Mouse (Mus musculus): Measurements from ENCODE around the gene Vcl.

Gene Vcl

GRCm38 (mm10) chr14:21053151-21053550 is 124.0 kb downstream of the Vcl start:
- in situ Hi-C loops (cut with MboI; ENCODE audit: unreplicated experiment in 2 of 2): no loop called here

- in situ Hi-C loops (cut with MboI; ENCODE audit: unreplicated experiment in 2 of 2): no loop called here
These were observed 124.4 kb downstream of the Vcl start for GRCm38 (mm10) chr14:21053586-21053985.

GRCm38 (mm10) chr14:21058972-21059371 is 129.8 kb downstream of the Vcl start:
- in situ Hi-C loops (cut with MboI; ENCODE audit: unreplicated experiment in 2 of 2): no loop called here

- in situ Hi-C loops (cut with MboI; ENCODE audit: unreplicated experiment in 2 of 2): no loop called here
These were observed 133.7 kb downstream of the Vcl start for GRCm38 (mm10) chr14:21062766-21063513.

- in situ Hi-C loops (cut with MboI; ENCODE audit: unreplicated experiment in 2 of 2): no loop called here
These were observed 135.1 kb downstream of the Vcl start for GRCm38 (mm10) chr14:21064321-21064720.

- in situ Hi-C loops (cut with MboI; ENCODE audit: unreplicated experiment in 2 of 2): no loop called here
These were observed 136.4 kb downstream of the Vcl start for GRCm38 (mm10) chr14:21065490-21066162.

- in situ Hi-C loops (cut with MboI; ENCODE audit: unreplicated experiment in 2 of 2): no loop called here
These were observed 140.4 kb downstream of the Vcl start for GRCm38 (mm10) chr14:21069594-21069993.

GRCm38 (mm10) chr14:21073981-21074380 is 144.8 kb downstream of the Vcl start:
- in situ Hi-C loops (cut with MboI; ENCODE audit: unreplicated experiment in 2 of 2): no loop called here

GRCm38 (mm10) chr14:21074398-21075320 is 145.5 kb downstream of the Vcl start:
- in situ Hi-C loops (cut with MboI; ENCODE audit: unreplicated experiment in 2 of 2): no loop called here

- in situ Hi-C loops (cut with MboI; ENCODE audit: unreplicated experiment in 2 of 2): no loop called here
These were observed 146.7 kb downstream of the Vcl start for GRCm38 (mm10) chr14:21075751-21076500.

- in situ Hi-C loops (cut with MboI; ENCODE audit: unreplicated experiment in 2 of 2): no loop called here
These were observed 147.4 kb downstream of the Vcl start for GRCm38 (mm10) chr14:21076501-21077194.

- in situ Hi-C loops (cut with MboI; ENCODE audit: unreplicated experiment in 2 of 2): no loop called here
These were observed 148.7 kb downstream of the Vcl start for GRCm38 (mm10) chr14:21077939-21078338.

GRCm38 (mm10) chr14:21078511-21078910 is 149.3 kb downstream of the Vcl start:
- in situ Hi-C loops (cut with MboI; ENCODE audit: unreplicated experiment in 2 of 2): no loop called here

GRCm38 (mm10) chr14:21082823-21083222 is 153.6 kb downstream of the Vcl start:
- in situ Hi-C loops (cut with MboI; ENCODE audit: unreplicated experiment in 2 of 2): no loop called here

All from v-Abl transformed pro-B cells (cell line).